Mouse (Mus musculus): ENCODE measurements around the gene Rpusd2. TPM values are rescaled to one million over a fixed set of nuclear protein-coding genes. Genes with fewer than 3 reads are reported as not detected.
"Not testable (repeated sequence)": the region's sequence is repeated elsewhere in the genome, so short reads cannot be mapped to it uniquely, and the experiment has no call there.

The Rpusd2 gene
- polyA plus RNA-seq, 2 experiments: 3.6 to 6.0 TPM

- H3K4me2 ChIP-seq (replicated peaks; ENCODE audit: low read depth, low read length, severe bottlenecking): no peak overlapping the region
- DNase-seq (ENCODE audit: low spot score) (no peak), ATAC-seq (ENCODE audit: low FRiP score, low read depth) (no peak)
- no peaks in the 10 kb centered on the region for H3K27me3 ChIP-seq (ENCODE audit: control insufficient read depth, insufficient read depth, low read length)
- TF ChIP-seq POLR2A (IDR thresholded peaks at IDR 0.05; ENCODE audit: borderline replicate concordance, extremely low read depth, insufficient read depth, insufficient read length): no peak
- 68% methylated on average over 3 of the region's 3 CpGs for WGBS
- no peak overlapping the region for H3K4me3 ChIP-seq (replicated peaks; ENCODE audit: low read length)
- H3K36me3 ChIP-seq (ENCODE audit: control insufficient read depth, insufficient read depth, low read length): no peaks in the 10 kb centered on the region
- no peak overlapping the region for H3K27ac ChIP-seq (replicated peaks; ENCODE audit: low read depth, low read length)
- no peak overlapping the region for H3K9ac ChIP-seq (ENCODE audit: low read depth, low read length, severe bottlenecking)
- H3K4me1 ChIP-seq (ENCODE audit: control insufficient read depth, insufficient read depth, low read length): no peaks in the 10 kb centered on the region
- no peaks in the 10 kb centered on the region for H3K9me3 ChIP-seq (ENCODE audit: control insufficient read depth, low read length)
These were observed 35.5 kb upstream of the Rpusd2 start for GRCm38 (mm10) chr2:118999025-118999639.

DNA sequence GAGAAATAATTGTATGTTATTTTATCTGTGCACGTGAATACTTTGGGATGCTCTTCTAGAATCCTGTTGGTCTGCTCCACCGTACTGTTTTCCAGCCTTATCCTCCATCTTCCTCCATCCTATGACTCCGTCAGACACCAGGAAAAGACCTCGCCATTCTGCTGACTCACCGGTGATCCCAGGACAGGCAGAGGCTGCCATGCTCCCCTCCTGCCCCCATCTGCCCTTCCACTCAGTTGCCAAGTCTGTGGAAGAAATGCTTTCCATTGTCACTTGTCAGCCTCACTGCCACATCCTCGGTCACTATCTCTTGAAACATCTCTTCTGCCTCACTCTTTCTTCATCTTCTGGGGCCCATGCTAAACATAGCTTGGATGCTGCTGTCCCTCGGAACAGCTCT is 27.7 kb upstream of the Rpusd2 start:
- no peaks in the 10 kb centered on the region for H3K36me3 ChIP-seq (ENCODE audit: control insufficient read depth, insufficient read depth, low read length)
- H3K27me3 ChIP-seq (ENCODE audit: control insufficient read depth, insufficient read depth, low read length): no peaks in the 10 kb centered on the region
- no peak overlapping the region for H3K27ac ChIP-seq (replicated peaks; ENCODE audit: low read depth, low read length)
- no peak for TF ChIP-seq POLR2A (IDR thresholded peaks at IDR 0.05; ENCODE audit: borderline replicate concordance, extremely low read depth, insufficient read depth, insufficient read length)
- 79% methylated on average over 7 of the region's 7 CpGs for WGBS
- H3K9ac ChIP-seq (ENCODE audit: low read depth, low read length, severe bottlenecking): no peak overlapping the region
- H3K9me3 ChIP-seq (ENCODE audit: control insufficient read depth, low read length): no peaks in the 10 kb centered on the region
- no peak for ATAC-seq (ENCODE audit: low FRiP score, low read depth)
- no peak overlapping the region for H3K4me3 ChIP-seq (replicated peaks; ENCODE audit: low read length)
- DNase-seq (ENCODE audit: low spot score): no peak
- no peaks in the 10 kb centered on the region for H3K4me1 ChIP-seq (ENCODE audit: control insufficient read depth, insufficient read depth, low read length)
- no peak overlapping the region for H3K4me2 ChIP-seq (replicated peaks; ENCODE audit: low read depth, low read length, severe bottlenecking)

DNA sequence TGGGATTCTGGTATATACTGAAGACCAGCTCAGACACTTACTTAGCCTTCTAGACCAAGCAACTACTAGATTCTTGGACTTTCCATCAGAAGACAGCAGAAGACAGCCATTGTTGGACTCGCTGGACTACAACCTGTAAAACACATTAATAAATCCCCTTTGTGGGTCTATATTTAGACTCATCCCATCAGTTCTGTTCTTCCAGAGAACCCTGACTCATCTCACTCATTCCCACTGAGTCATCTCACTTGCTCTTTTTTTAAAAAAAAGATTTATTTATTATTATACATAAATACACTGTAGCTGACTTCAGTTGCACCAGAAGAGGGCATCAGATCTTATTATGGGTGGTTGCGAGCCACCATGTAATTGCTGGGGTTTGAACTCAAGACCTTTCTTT is 25.2 kb upstream of the Rpusd2 start:
- Histone ChIP-seq H3K36me3 (ENCODE audit: control insufficient read depth, insufficient read depth, low read length) (no peaks in the 10 kb centered on the region), H3K4me2 (replicated peaks; ENCODE audit: low read depth, low read length, severe bottlenecking) (no peak overlapping the region), H3K27ac (replicated peaks; ENCODE audit: low read depth, low read length) (no peak overlapping the region), H3K27me3 (ENCODE audit: control insufficient read depth, insufficient read depth, low read length) (no peaks in the 10 kb centered on the region), H3K4me3 (replicated peaks; ENCODE audit: low read length) (no peak overlapping the region), H3K9me3 (ENCODE audit: control insufficient read depth, low read length) (no peaks in the 10 kb centered on the region), H3K4me1 (ENCODE audit: control insufficient read depth, insufficient read depth, low read length) (no peaks in the 10 kb centered on the region), H3K9ac (ENCODE audit: low read depth, low read length, severe bottlenecking) (no peak overlapping the region)
- no peak for ATAC-seq (ENCODE audit: low FRiP score, low read depth)
- no peak for DNase-seq (ENCODE audit: low spot score)
- 87% methylated on average over 2 of the region's 2 CpGs for WGBS
- TF ChIP-seq POLR2A (IDR thresholded peaks at IDR 0.05; ENCODE audit: borderline replicate concordance, extremely low read depth, insufficient read depth, insufficient read length): no peak

- Histone ChIP-seq H3K27me3 (ENCODE audit: control insufficient read depth, insufficient read depth, low read length) (no peaks in the 10 kb centered on the region), H3K4me1 (ENCODE audit: control insufficient read depth, insufficient read depth, low read length) (peaks cover 7% of the 10 kb centered on the region; the same call in 1 of the 2 replicates), H3K4me2 (replicated peaks; ENCODE audit: low read depth, low read length, severe bottlenecking) (no peak overlapping the region), H3K27ac (replicated peaks; ENCODE audit: low read depth, low read length) (no peak overlapping the region), H3K9ac (ENCODE audit: low read depth, low read length, severe bottlenecking) (no peak overlapping the region), H3K36me3 (ENCODE audit: control insufficient read depth, insufficient read depth, low read length) (peaks cover 12% of the 10 kb centered on the region), H3K4me3 (replicated peaks; ENCODE audit: low read length) (no peak overlapping the region), H3K9me3 (ENCODE audit: control insufficient read depth, low read length) (no peaks in the 10 kb centered on the region)
- ATAC-seq (ENCODE audit: low FRiP score, low read depth) (no peak), DNase-seq (ENCODE audit: low spot score) (no peak)
- WGBS: 70% methylated on average over 7 of the region's 7 CpGs
- no peak for TF ChIP-seq POLR2A (IDR thresholded peaks at IDR 0.05; ENCODE audit: borderline replicate concordance, extremely low read depth, insufficient read depth, insufficient read length)
These were observed 19.6 kb upstream of the Rpusd2 start for GRCm38 (mm10) chr2:119014989-119015388.

- TF ChIP-seq POLR2A (IDR thresholded peaks at IDR 0.05; ENCODE audit: borderline replicate concordance, extremely low read depth, insufficient read depth, insufficient read length): no peak
- Histone ChIP-seq H3K27me3 (ENCODE audit: control insufficient read depth, insufficient read depth, low read length) (no peaks in the 10 kb centered on the region), H3K36me3 (ENCODE audit: control insufficient read depth, insufficient read depth, low read length) (peaks cover 12% of the 10 kb centered on the region), H3K4me3 (replicated peaks; ENCODE audit: low read length) (no peak overlapping the region), H3K9me3 (ENCODE audit: control insufficient read depth, low read length) (no peaks in the 10 kb centered on the region), H3K4me2 (replicated peaks; ENCODE audit: low read depth, low read length, severe bottlenecking) (no peak overlapping the region), H3K27ac (replicated peaks; ENCODE audit: low read depth, low read length) (no peak overlapping the region), H3K9ac (ENCODE audit: low read depth, low read length, severe bottlenecking) (no peak overlapping the region), H3K4me1 (ENCODE audit: control insufficient read depth, insufficient read depth, low read length) (peaks cover 7% of the 10 kb centered on the region; the same call in 1 of the 2 replicates)
- ATAC-seq (ENCODE audit: low FRiP score, low read depth) (no peak), DNase-seq (ENCODE audit: low spot score) (no peak)
- WGBS: 69% methylated on average over 12 of the region's 12 CpGs
These were observed 18.9 kb upstream of the Rpusd2 start for GRCm38 (mm10) chr2:119015604-119016180.

DNA sequence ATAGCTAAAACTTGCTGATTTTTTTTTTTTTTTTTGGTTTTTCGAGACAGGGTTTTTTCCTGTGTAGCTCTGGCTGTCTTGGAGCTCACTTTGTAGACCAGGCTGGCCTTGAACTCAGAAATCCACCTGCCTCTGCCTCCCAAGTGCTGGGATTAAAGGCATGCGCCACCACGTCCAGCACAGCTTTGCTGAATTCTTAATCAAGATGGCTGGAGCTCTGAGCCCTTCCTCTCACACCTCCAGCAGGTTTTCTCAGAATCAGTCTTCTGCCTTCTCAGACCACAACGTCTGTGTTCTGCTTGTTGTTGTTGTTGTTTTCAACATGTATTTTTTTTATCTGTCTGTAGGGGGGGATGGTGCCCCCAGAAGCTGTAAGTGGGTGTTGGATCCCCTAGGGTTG is 18.3 kb upstream of the Rpusd2 start:
- not testable (repeated sequence) for H3K4me3 ChIP-seq (replicated peaks; ENCODE audit: low read length); H3K4me2 ChIP-seq (replicated peaks; ENCODE audit: low read depth, low read length, severe bottlenecking); ATAC-seq (ENCODE audit: low FRiP score, low read depth); H3K9ac ChIP-seq (ENCODE audit: low read depth, low read length, severe bottlenecking); H3K4me1 ChIP-seq (ENCODE audit: control insufficient read depth, insufficient read depth, low read length); DNase-seq (ENCODE audit: low spot score); H3K27me3 ChIP-seq (ENCODE audit: control insufficient read depth, insufficient read depth, low read length); H3K27ac ChIP-seq (replicated peaks; ENCODE audit: low read depth, low read length); H3K9me3 ChIP-seq (ENCODE audit: control insufficient read depth, low read length)
- 81% methylated on average over 4 of the region's 4 CpGs for WGBS
- peaks cover 14% of the 10 kb centered on the region for H3K36me3 ChIP-seq (ENCODE audit: control insufficient read depth, insufficient read depth, low read length)

Measured in limb, embryonic 14.5 days (tissue).